Comparison of ENCODE assay signal across 14 mouse cellular contexts in the genomic region with DNA sequence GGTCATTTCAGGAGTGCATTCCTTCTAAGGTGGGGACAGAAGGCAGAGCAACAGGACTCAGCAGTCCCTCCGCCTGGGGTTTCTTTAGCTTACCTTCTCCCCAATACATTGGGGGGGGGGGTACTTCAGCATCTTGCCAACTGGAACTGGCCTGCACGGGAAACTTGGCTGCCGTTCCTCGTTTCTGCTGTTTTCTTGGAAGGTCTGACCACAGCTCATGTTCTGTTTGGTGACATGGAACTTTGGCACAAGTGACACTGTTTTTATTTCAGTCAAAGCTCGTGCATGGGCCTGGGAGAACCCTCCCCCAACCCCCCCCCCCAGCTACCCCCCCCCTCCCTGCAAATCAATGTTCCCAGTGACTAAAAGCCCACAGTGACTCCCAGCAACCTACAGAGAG. TPM values are rescaled to one million over a fixed set of nuclear protein-coding genes. Genes with fewer than 3 reads are reported as not detected.
DNase-seq lines count a peak whose midpoint lies in the region; ATAC-seq and TF ChIP-seq lines count a peak whose summit lies in the region.
"Had no signal": no experiment of that assay in that cellular context is flagged by ENCODE, and none has a peak within 500 bp of the region (broad histone marks: within the 10 kb centered on the region; RNA-seq: fewer than 3 reads in every experiment).

No protein-coding gene starts in this region.

- H3K9me3 ChIP-seq in heart, embryonic 11.5 days (replicated peaks; ENCODE audit: control insufficient read depth, low read length): no peaks in the 10 kb centered on the region
- H3K9me3 ChIP-seq in midbrain, embryonic 10.5 days (replicated peaks): no peaks in the 10 kb centered on the region
- H3K9me3 ChIP-seq in midbrain, embryonic 16.5 days (replicated peaks; ENCODE audit: control insufficient read depth, low read length, poor library complexity, severe bottlenecking): no peaks in the 10 kb centered on the region
- H3K9me3 ChIP-seq in heart, postnatal 0 days (replicated peaks; ENCODE audit: control insufficient read depth, low read length): no peaks in the 10 kb centered on the region
- H3K9me3 ChIP-seq: liver, embryonic 13.5 days had no signal

- peaks cover 19% of the 10 kb centered on the region for H3K4me1 ChIP-seq in heart, embryonic 11.5 days (ENCODE audit: control insufficient read depth, insufficient read depth, low read length)
- H3K4me1 ChIP-seq in midbrain, embryonic 10.5 days: peaks cover 6% of the 10 kb centered on the region
- peaks cover 7% of the 10 kb centered on the region; the same call in 1 of the 2 replicates for H3K4me1 ChIP-seq in midbrain, embryonic 16.5 days (ENCODE audit: control insufficient read depth, insufficient read depth, low read length)
- H3K4me1 ChIP-seq in heart, postnatal 0 days (ENCODE audit: control insufficient read depth, insufficient read depth): peaks cover 6% of the 10 kb centered on the region; the same call in 1 of the 2 replicates
- H3K4me1 ChIP-seq: liver, embryonic 13.5 days had no signal

- TF ChIP-seq CTCF in heart, postnatal 0 days (IDR thresholded peaks at IDR 0.05; ENCODE audit: low read depth): no peak

- no peak overlapping the region for H3K9ac ChIP-seq in heart, embryonic 11.5 days (ENCODE audit: low read depth, low read length)
- H3K9ac ChIP-seq in midbrain, embryonic 16.5 days (ENCODE audit: low read depth, low read length): no peak overlapping the region
- no peak overlapping the region for H3K9ac ChIP-seq in heart, postnatal 0 days (replicated peaks; ENCODE audit: low read depth, low read length)
- H3K9ac ChIP-seq: liver, embryonic 13.5 days had no signal

- peak; percentile 31 for DNase-seq in heart, adult 8-10 months (ENCODE audit: low spot score)
- no peak for DNase-seq in midbrain, embryonic 10.5 days (ENCODE audit: low spot score)
- peak; percentile 44 for DNase-seq in heart, postnatal 0 days (ENCODE audit: low spot score)
- peak; percentile 40 to 64 for DNase-seq in lung, postnatal 4 days
- no peak for DNase-seq in thymus, postnatal 25 days
- no peak for DNase-seq in urinary bladder, adult 2 months (ENCODE audit: low spot score)
- DNase-seq: layer of hippocampus, adult 9-11 months; liver, embryonic 13.5 days; right cerebral cortex, postnatal 4 days had no signal

- H3K27me3 ChIP-seq in heart, embryonic 11.5 days (ENCODE audit: control insufficient read depth, insufficient read depth, low read length): no peaks in the 10 kb centered on the region
- 0 out of 2 replicates have a peak, but pooled peaks cover 4% of the 10 kb centered on the region for H3K27me3 ChIP-seq in midbrain, embryonic 10.5 days (ENCODE audit: low read depth, poor library complexity, severe bottlenecking)
- H3K27me3 ChIP-seq in midbrain, embryonic 16.5 days (ENCODE audit: control insufficient read depth, insufficient read depth, low read depth, low read length): no peaks in the 10 kb centered on the region
- no peaks in the 10 kb centered on the region for H3K27me3 ChIP-seq in heart, postnatal 0 days (ENCODE audit: control insufficient read depth, insufficient read depth, low read length)

- WGBS in heart, embryonic 11.5 days (ENCODE audit: insufficient replicate concordance): 45% methylated on average over 5 of the region's 5 CpGs
- 65% methylated on average over 5 of the region's 5 CpGs for WGBS in midbrain, embryonic 10.5 days
- WGBS in midbrain, embryonic 16.5 days: 49% methylated on average over 5 of the region's 5 CpGs
- WGBS in heart, postnatal 0 days: 24% methylated on average over 5 of the region's 5 CpGs

- no peak overlapping the region for H3K4me3 ChIP-seq in heart, embryonic 11.5 days (ENCODE audit: low read depth, low read length)
- no peak overlapping the region for H3K4me3 ChIP-seq in midbrain, embryonic 10.5 days
- H3K4me3 ChIP-seq in midbrain, embryonic 16.5 days (ENCODE audit: low read depth, low read length): no peak overlapping the region
- no peak overlapping the region for H3K4me3 ChIP-seq in heart, postnatal 0 days (ENCODE audit: low read depth, low read length)
- H3K4me3 ChIP-seq: liver, embryonic 13.5 days had no signal

- H3K4me2 ChIP-seq in heart, embryonic 11.5 days: no peak overlapping the region
- no peak overlapping the region for H3K4me2 ChIP-seq in midbrain, embryonic 16.5 days (ENCODE audit: low read length)
- H3K4me2 ChIP-seq in heart, postnatal 0 days (ENCODE audit: low read depth, low read length): no peak overlapping the region
- H3K4me2 ChIP-seq: liver, embryonic 13.5 days had no signal

- no peak overlapping the region for H3K27ac ChIP-seq in heart, embryonic 11.5 days (ENCODE audit: low read depth, low read length)
- H3K27ac ChIP-seq in midbrain, embryonic 10.5 days (replicated peaks): 0 out of 2 replicates have a peak overlapping the region, but pooled peaks have one; percentile 6
- no peak overlapping the region for H3K27ac ChIP-seq in midbrain, embryonic 16.5 days (ENCODE audit: low read length)
- H3K27ac ChIP-seq in heart, postnatal 0 days (ENCODE audit: low read depth): 0 out of 2 replicates have a peak overlapping the region, but pooled peaks have one; percentile 23
- H3K27ac ChIP-seq: liver, embryonic 13.5 days; stomach, postnatal 0 days had no signal

- no peak for TF ChIP-seq EP300 in heart, postnatal 0 days (IDR thresholded peaks at IDR 0.05; ENCODE audit: low read depth)

- no peaks in the 10 kb centered on the region for H3K36me3 ChIP-seq in heart, embryonic 11.5 days (ENCODE audit: control insufficient read depth, insufficient read depth, low read length)
- no peaks in the 10 kb centered on the region for H3K36me3 ChIP-seq in midbrain, embryonic 10.5 days
- no peaks in the 10 kb centered on the region for H3K36me3 ChIP-seq in midbrain, embryonic 16.5 days (ENCODE audit: control insufficient read depth, insufficient read depth, low read length)
- no peaks in the 10 kb centered on the region for H3K36me3 ChIP-seq in heart, postnatal 0 days (replicated peaks; ENCODE audit: control insufficient read depth, insufficient read depth, low read length)
- H3K36me3 ChIP-seq: liver, embryonic 13.5 days had no signal

- no peak for ATAC-seq in heart, embryonic 11.5 days (replicated peaks; ENCODE audit: insufficient number of reproducible peaks, low FRiP score, low TSS enrichment)
- no peak for ATAC-seq in midbrain, embryonic 16.5 days
- no peak for ATAC-seq in heart, postnatal 0 days (ENCODE audit: insufficient read depth, low read depth)
- ATAC-seq: intestine, embryonic 16.5 days had no signal

RNA-seq across cellular contexts. Expression of gene Rab4a, which starts 58.0 kb away (rescaled TPM):
- total RNA-seq in heart, adult 8-10 months (2022): 10 to 100 TPM in 3 of 4 experiments, 1 to 10 TPM in 1; 9.4 to 14.1 (median 11.6) TPM
- 55.0 and 58.7 TPM in 2 replicates for polyA plus RNA-seq in heart, embryonic 11.5 days (2014; fragmentation: Nextera tagmentation; extraction: Ambion mirVana)
- polyA plus RNA-seq in midbrain, embryonic 10.5 days (2016; fragmentation: Nextera tagmentation; extraction: Ambion mirVana): 67.6 and 71.0 TPM in 2 replicates
- polyA plus RNA-seq in midbrain, embryonic 16.5 days (2015; fragmentation: Nextera tagmentation; extraction: Ambion mirVana): 79.2 and 81.0 TPM in 2 replicates
- total RNA-seq in heart, postnatal 0 days (2014; rRNA removed; ENCODE audit: low replicate concordance): 13.7 and 22.1 TPM in 2 replicates
- 30.1 and 31.0 TPM in 2 replicates for polyA plus RNA-seq in heart, postnatal 0 days (2015; fragmentation: Nextera tagmentation; extraction: Ambion mirVana)
- polyA plus RNA-seq in urinary bladder, adult 2 months (2012; rRNA removed): 37.0 and 41.4 TPM in 2 replicates
- total RNA-seq: CH12.LX had no signal

Comparison
In these comparisons a context has a peak if more than half of its experiments do, and no peak if none do; other contexts are left out.
1. H3K27ac ChIP-seq: peak in midbrain, embryonic 10.5 days (single experiment) and heart, postnatal 0 days (single experiment); none in heart, embryonic 11.5 days (single experiment) and midbrain, embryonic 16.5 days (single experiment).
2. DNase-seq: peak in heart, adult 8-10 months (single experiment), heart, postnatal 0 days (single experiment) and lung, postnatal 4 days (2 of 2); none in midbrain, embryonic 10.5 days (single experiment), thymus, postnatal 25 days (single experiment) and urinary bladder, adult 2 months (single experiment).